Mouse (Mus musculus): ENCODE measurements around the gene Rbm20. TPM values are rescaled to one million over a fixed set of nuclear protein-coding genes. Genes with fewer than 3 reads are reported as not detected.
A peak's percentile ranks its signal among the peaks of the same experiment; 100 is the strongest.

Gene Rbm20
- 0.51 and 1.4 TPM in 2 replicates for polyA plus RNA-seq (2015; fragmentation: Nextera tagmentation; extraction: Ambion mirVana)

GRCm38 (mm10) chr19:53676718-53677634 lies at the start of gene Rbm20:
Gene Rbm20, plus strand, starts transcription at chr19:53677306.
- Histone ChIP-seq H3K9ac (replicated peaks) (peak within 1 kb of the TSS; percentile 54), H3K27me3 (replicated peaks) (peaks cover 54% of the 10 kb centered on the region)
- peak; percentile 82 for ATAC-seq (ENCODE audit: low FRiP score)

GRCm38 (mm10) chr19:53638041-53638440 lies 39.1 kb upstream of the Rbm20 start:
- peaks cover 73% of the 10 kb centered on the region for H3K36me3 ChIP-seq
- no peaks in the 10 kb centered on the region for H3K9me3 ChIP-seq (replicated peaks)

More at GRCm38 (mm10) chr19:53676718-53677634, at the start of gene Rbm20:
- Histone ChIP-seq H3K36me3 (no peaks in the 10 kb centered on the region), H3K27ac (replicated peaks) (no peak within 1 kb of the TSS), H3K9me3 (replicated peaks) (no peaks in the 10 kb centered on the region), H3K4me3 (replicated peaks) (peak within 1 kb of the TSS; percentile 52), H3K4me1 (peaks cover 24% of the 10 kb centered on the region), H3K4me2 (peak within 1 kb of the TSS; percentile 96)
- WGBS: under 1% methylated on average over 77 of the region's 82 CpGs

GRCm38 (mm10) chr19:53638727-53639126 lies 38.4 kb upstream of the Rbm20 start:
- peaks cover 71% of the 10 kb centered on the region for H3K36me3 ChIP-seq
- H3K9ac ChIP-seq (replicated peaks): no peak overlapping the region
- WGBS: 95% methylated on average over 8 of the region's 8 CpGs
- no peak overlapping the region for H3K27ac ChIP-seq (replicated peaks)
- no peak for ATAC-seq (ENCODE audit: low FRiP score)
- H3K4me1 ChIP-seq: no peaks in the 10 kb centered on the region
- no peak overlapping the region for H3K4me3 ChIP-seq (replicated peaks)
- H3K4me2 ChIP-seq: no peak overlapping the region
- no peaks in the 10 kb centered on the region for H3K9me3 ChIP-seq (replicated peaks)
- no peaks in the 10 kb centered on the region for H3K27me3 ChIP-seq (replicated peaks)

More at GRCm38 (mm10) chr19:53638041-53638440, 39.1 kb upstream of the Rbm20 start:
- no peak for ATAC-seq (ENCODE audit: low FRiP score)
- 95% methylated on average over 2 of the region's 2 CpGs for WGBS
- no peaks in the 10 kb centered on the region for H3K27me3 ChIP-seq (replicated peaks)
- H3K4me1 ChIP-seq: no peaks in the 10 kb centered on the region
- H3K27ac ChIP-seq (replicated peaks): no peak overlapping the region
- no peak overlapping the region for H3K4me2 ChIP-seq
- H3K4me3 ChIP-seq (replicated peaks): no peak overlapping the region
- no peak overlapping the region for H3K9ac ChIP-seq (replicated peaks)

GRCm38 (mm10) chr19:53644020-53644595 lies 33.0 kb upstream of the Rbm20 start:
- Histone ChIP-seq H3K4me1 (peaks cover 8% of the 10 kb centered on the region), H3K36me3 (peaks cover 57% of the 10 kb centered on the region)
- WGBS: 93% methylated on average over 9 of the region's 9 CpGs

GRCm38 (mm10) chr19:53647301-53647700 lies 29.8 kb upstream of the Rbm20 start:
- H3K4me2 ChIP-seq: no peak overlapping the region
- H3K4me1 ChIP-seq: peaks cover 10% of the 10 kb centered on the region
- H3K4me3 ChIP-seq (replicated peaks): no peak overlapping the region
- no peak overlapping the region for H3K9ac ChIP-seq (replicated peaks)
- no peaks in the 10 kb centered on the region for H3K27me3 ChIP-seq (replicated peaks)
- H3K36me3 ChIP-seq: peaks cover 30% of the 10 kb centered on the region
- H3K27ac ChIP-seq (replicated peaks): no peak overlapping the region
- no peak for ATAC-seq (ENCODE audit: low FRiP score)
- H3K9me3 ChIP-seq (replicated peaks): no peaks in the 10 kb centered on the region
- 87% methylated on average over 9 of the region's 9 CpGs for WGBS

More at GRCm38 (mm10) chr19:53644020-53644595, 33.0 kb upstream of the Rbm20 start:
- no peak for ATAC-seq (ENCODE audit: low FRiP score)
- Histone ChIP-seq H3K27ac (replicated peaks) (no peak overlapping the region), H3K9me3 (replicated peaks) (no peaks in the 10 kb centered on the region), H3K4me3 (replicated peaks) (no peak overlapping the region), H3K4me2 (no peak overlapping the region), H3K27me3 (replicated peaks) (no peaks in the 10 kb centered on the region), H3K9ac (replicated peaks) (no peak overlapping the region)

- ATAC-seq (ENCODE audit: low FRiP score): peak; percentile 37; the same call in 1 of the 2 replicates
- 0 out of 2 replicates have a peak overlapping the region, but pooled peaks have one; percentile 10 for H3K27ac ChIP-seq (replicated peaks)
- H3K4me1 ChIP-seq: peaks cover 14% of the 10 kb centered on the region
- no peak overlapping the region for H3K4me3 ChIP-seq (replicated peaks)
- no peaks in the 10 kb centered on the region for H3K27me3 ChIP-seq (replicated peaks)
- WGBS: 16% methylated on average over 5 of the region's 5 CpGs
- no peak overlapping the region for H3K4me2 ChIP-seq
- H3K9ac ChIP-seq (replicated peaks): no peak overlapping the region
- H3K36me3 ChIP-seq: peaks cover 29% of the 10 kb centered on the region
- H3K9me3 ChIP-seq (replicated peaks): no peaks in the 10 kb centered on the region
Measured at GRCm38 (mm10) chr19:53648056-53648455, 29.1 kb upstream of the Rbm20 start.

- ATAC-seq (ENCODE audit: low FRiP score): peak; percentile 74
- peak overlapping the region; percentile 43; the same call in 1 of the 2 replicates for H3K27ac ChIP-seq (replicated peaks)
Measured at GRCm38 (mm10) chr19:53648802-53649236, 28.3 kb upstream of the Rbm20 start.

GRCm38 (mm10) chr19:53649361-53649760 lies 27.7 kb upstream of the Rbm20 start:
- peaks cover 20% of the 10 kb centered on the region for H3K36me3 ChIP-seq
- ATAC-seq (ENCODE audit: low FRiP score): peak; percentile 40
- peak overlapping the region; percentile 22; the same call in 1 of the 2 replicates for H3K4me2 ChIP-seq
- H3K27ac ChIP-seq (replicated peaks): no peak overlapping the region
- H3K9ac ChIP-seq (replicated peaks): no peak overlapping the region
- H3K4me3 ChIP-seq (replicated peaks): no peak overlapping the region
- 79% methylated on average over 6 of the region's 6 CpGs for WGBS
- no peaks in the 10 kb centered on the region for H3K27me3 ChIP-seq (replicated peaks)
- no peaks in the 10 kb centered on the region for H3K9me3 ChIP-seq (replicated peaks)
- H3K4me1 ChIP-seq: peaks cover 23% of the 10 kb centered on the region

More at GRCm38 (mm10) chr19:53648802-53649236, 28.3 kb upstream of the Rbm20 start:
- H3K4me2 ChIP-seq: peak overlapping the region; percentile 22; the same call in 1 of the 2 replicates
- no peaks in the 10 kb centered on the region for H3K27me3 ChIP-seq (replicated peaks)
- H3K4me3 ChIP-seq (replicated peaks): no peak overlapping the region
- H3K36me3 ChIP-seq: peaks cover 24% of the 10 kb centered on the region
- WGBS: 36% methylated on average over 10 of the region's 10 CpGs
- no peak overlapping the region for H3K9ac ChIP-seq (replicated peaks)
- H3K9me3 ChIP-seq (replicated peaks): no peaks in the 10 kb centered on the region
- peaks cover 18% of the 10 kb centered on the region for H3K4me1 ChIP-seq

- Histone ChIP-seq H3K9me3 (replicated peaks) (no peaks in the 10 kb centered on the region), H3K27ac (replicated peaks) (no peak overlapping the region), H3K4me3 (replicated peaks) (no peak overlapping the region), H3K36me3 (peaks cover 18% of the 10 kb centered on the region), H3K9ac (replicated peaks) (no peak overlapping the region), H3K4me2 (no peak overlapping the region), H3K4me1 (peaks cover 28% of the 10 kb centered on the region), H3K27me3 (replicated peaks) (no peaks in the 10 kb centered on the region)
- WGBS: 42% methylated on average over 5 of the region's 5 CpGs
- no peak for ATAC-seq (ENCODE audit: low FRiP score)
Measured at GRCm38 (mm10) chr19:53649802-53650201, 27.3 kb upstream of the Rbm20 start.

- no peak overlapping the region for H3K27ac ChIP-seq (replicated peaks)
- WGBS: 90% methylated on average over 7 of the region's 7 CpGs
- ATAC-seq (ENCODE audit: low FRiP score): no peak
- no peak overlapping the region for H3K4me3 ChIP-seq (replicated peaks)
- H3K4me1 ChIP-seq: peaks cover 28% of the 10 kb centered on the region
- H3K9ac ChIP-seq (replicated peaks): no peak overlapping the region
- no peaks in the 10 kb centered on the region for H3K27me3 ChIP-seq (replicated peaks)
- no peak overlapping the region for H3K4me2 ChIP-seq
- peaks cover 9% of the 10 kb centered on the region for H3K36me3 ChIP-seq
- H3K9me3 ChIP-seq (replicated peaks): no peaks in the 10 kb centered on the region
Measured at GRCm38 (mm10) chr19:53650921-53651320, 26.2 kb upstream of the Rbm20 start.

GRCm38 (mm10) chr19:53652267-53652666 lies 24.8 kb upstream of the Rbm20 start:
- Histone ChIP-seq H3K4me2 (no peak overlapping the region), H3K4me1 (peaks cover 28% of the 10 kb centered on the region), H3K36me3 (no peaks in the 10 kb centered on the region), H3K9ac (replicated peaks) (no peak overlapping the region), H3K27ac (replicated peaks) (no peak overlapping the region), H3K27me3 (replicated peaks) (no peaks in the 10 kb centered on the region), H3K4me3 (replicated peaks) (no peak overlapping the region), H3K9me3 (replicated peaks) (no peaks in the 10 kb centered on the region)
- no peak for ATAC-seq (ENCODE audit: low FRiP score)
- 61% methylated on average over 9 of the region's 9 CpGs for WGBS

Measured in neural tube, embryonic 15.5 days (tissue).